In genomic region chr3:88719098-88719497, GRCm38 (mm10) we compare ENCODE assay signal across 8 mouse cellular contexts. TPM values are rescaled to one million over a fixed set of nuclear protein-coding genes. Genes with fewer than 3 reads are reported as not detected.
DNase-seq lines count a peak whose midpoint lies in the region; ATAC-seq lines count a peak whose summit lies in the region.

No protein-coding gene starts in this region.

- H3K4me2 ChIP-seq in kidney, embryonic 14.5 days (replicated peaks; ENCODE audit: low read depth, low read length) = no peak overlapping the region
- peak overlapping the region; percentile 66 for H3K4me2 ChIP-seq in heart, embryonic 14.5 days (ENCODE audit: low read length)

- H3K27me3 ChIP-seq in kidney, embryonic 14.5 days (ENCODE audit: control insufficient read depth, insufficient read depth, low read length) = no peaks in the 10 kb centered on the region
- no peaks in the 10 kb centered on the region for H3K27me3 ChIP-seq in heart, embryonic 14.5 days (ENCODE audit: control insufficient read depth, insufficient read depth, low read length)

- H3K36me3 ChIP-seq in kidney, embryonic 14.5 days (ENCODE audit: control insufficient read depth, insufficient read depth, low read length) = peaks cover 22% of the 10 kb centered on the region; the same call in 1 of the 2 replicates
- H3K36me3 ChIP-seq in heart, embryonic 14.5 days (ENCODE audit: control insufficient read depth, insufficient read depth, low read length) = peaks cover 50% of the 10 kb centered on the region

- peaks cover 6% of the 10 kb centered on the region for H3K4me1 ChIP-seq in kidney, embryonic 14.5 days (ENCODE audit: control insufficient read depth, insufficient read depth, low read length)
- peaks cover 12 to 25% of the 10 kb centered on the region in 2 experiments for H3K4me1 ChIP-seq in heart, embryonic 14.5 days (ENCODE audit: control insufficient read depth in 2 of 2, insufficient read depth in 2 of 2, low read length in 2 of 2)

- intact Hi-C loops in left cerebral cortex, postnatal 14 days (cut with DNase I) = no loop called here

- 62% methylated on average over 2 of the region's 2 CpGs for WGBS in kidney, embryonic 14.5 days
- 16% methylated on average over 2 of the region's 2 CpGs for WGBS in heart, embryonic 14.5 days

- H3K9me3 ChIP-seq in kidney, embryonic 14.5 days (ENCODE audit: control insufficient read depth, low read length) = peaks cover 4% of the 10 kb centered on the region; the same call in 1 of the 2 replicates
- H3K9me3 ChIP-seq in heart, embryonic 14.5 days (ENCODE audit: control insufficient read depth, low read length) = peaks cover 9% of the 10 kb centered on the region

- H3K9ac ChIP-seq in kidney, embryonic 14.5 days (ENCODE audit: low read depth, low read length) = no peak overlapping the region
- H3K9ac ChIP-seq in heart, embryonic 14.5 days (ENCODE audit: low read length) = no peak overlapping the region

- no peak for ATAC-seq in kidney, embryonic 14.5 days (ENCODE audit: low FRiP score, low TSS enrichment)
- ATAC-seq in heart, embryonic 14.5 days (ENCODE audit: insufficient number of reproducible peaks, insufficient read depth, low FRiP score, low read depth) = peak; percentile 91

- peak; percentile 86 for DNase-seq in kidney, adult 11 months
- DNase-seq in adrenal gland, adult (ENCODE audit: inconsistent age in 2 of 2, low spot score in 1 of 2) = peak; percentile 47 to 86
- DNase-seq in lung, adult 18-20 months = peak; percentile 70 to 78
- DNase-seq in frontal cortex, postnatal 10 days (ENCODE audit: low spot score in 2 of 2) = no peak
- no peak for DNase-seq in left cerebral cortex, postnatal 14 days (ENCODE audit: low spot score in 2 of 2)
- DNase-seq in left cerebral cortex, adult 11 months (ENCODE audit: low spot score) = no peak

- H3K27ac ChIP-seq in kidney, embryonic 14.5 days (ENCODE audit: low read depth, low read length) = no peak overlapping the region
- H3K27ac ChIP-seq in heart, embryonic 14.5 days (replicated peaks in 1 of 2; ENCODE audit: control insufficient read depth in 1 of 2, insufficient read depth in 1 of 2, low read depth in 2 of 2, low read length in 2 of 2) = peak overlapping the region; percentile 74 to 78

- H3K4me3 ChIP-seq in kidney, embryonic 14.5 days (ENCODE audit: low read length) = no peak overlapping the region
- H3K4me3 ChIP-seq in heart, embryonic 14.5 days (ENCODE audit: control insufficient read depth in 1 of 2, insufficient read depth in 1 of 2, low read depth in 1 of 2, low read length in 2 of 2) = no peak overlapping the region

RNA-seq across cellular contexts. Expression of gene Rit1, which starts 2.5 kb away (rescaled TPM):
- 44.7 and 46.4 TPM in 2 replicates for polyA plus RNA-seq in kidney, embryonic 14.5 days (2014; fragmentation: Nextera tagmentation; extraction: Ambion mirVana)
- polyA plus RNA-seq in heart, embryonic 14.5 days (2014; fragmentation: Nextera tagmentation; extraction: Ambion mirVana) = 62.6 and 65.3 TPM in 2 replicates
- 10 to 100 TPM; 45.5 to 47.8 TPM for total RNA-seq in left cerebral cortex, postnatal 14 days (2021)

RNA-seq across cellular contexts. Expression of gene Khdc4, which starts 33.5 kb away (rescaled TPM):
- polyA plus RNA-seq in kidney, embryonic 14.5 days (2014; fragmentation: Nextera tagmentation; extraction: Ambion mirVana) = 58.1 and 103 TPM in 2 replicates
- 60.2 and 62.0 TPM in 2 replicates for polyA plus RNA-seq in heart, embryonic 14.5 days (2014; fragmentation: Nextera tagmentation; extraction: Ambion mirVana)
- total RNA-seq in left cerebral cortex, postnatal 14 days (2021) = 10 to 100 TPM; 53.6 to 55.1 TPM

RNA-seq across cellular contexts. Expression of gene Syt11, which starts 55.9 kb away (rescaled TPM):
- 10.3 and 12.5 TPM in 2 replicates for polyA plus RNA-seq in kidney, embryonic 14.5 days (2014; fragmentation: Nextera tagmentation; extraction: Ambion mirVana)
- 9.7 and 11.1 TPM in 2 replicates for polyA plus RNA-seq in heart, embryonic 14.5 days (2014; fragmentation: Nextera tagmentation; extraction: Ambion mirVana)
- 100 to 1,000 TPM; 491 to 530 TPM for total RNA-seq in left cerebral cortex, postnatal 14 days (2021)

Comparison
In these comparisons a context has a peak if more than half of its experiments do, and no peak if none do; other contexts are left out.
1. DNase-seq: peak in kidney, adult 11 months (single experiment), adrenal gland, adult (2 of 2) and lung, adult 18-20 months (2 of 2); none in frontal cortex, postnatal 10 days (0 of 2), left cerebral cortex, postnatal 14 days (0 of 2) and left cerebral cortex, adult 11 months (single experiment).